ENCODE assay signal across 28 mouse cellular contexts in genomic region chr8:83285391-83285790, GRCm38 (mm10). TPM values are rescaled to one million over a fixed set of nuclear protein-coding genes. Genes with fewer than 3 reads are reported as not detected.
"Had no signal": no experiment of that assay in that cellular context is flagged by ENCODE, and none has a peak within 500 bp of the region (broad histone marks: within the 10 kb centered on the region; RNA-seq: fewer than 3 reads in every experiment).

No protein-coding gene starts in this region.

- H3K9me3 ChIP-seq: limb, embryonic 12.5 days; limb, embryonic 15.5 days; lung, embryonic 15.5 days; midbrain, embryonic 12.5 days; neural tube, embryonic 13.5 days had no signal

- H3K4me3 ChIP-seq: layer of hippocampus, adult 2 months; limb, embryonic 12.5 days; limb, embryonic 15.5 days; lung, embryonic 15.5 days; midbrain, embryonic 12.5 days; myocyte; neural tube, embryonic 13.5 days had no signal

- H3K36me3 ChIP-seq: limb, embryonic 12.5 days; limb, embryonic 15.5 days; lung, embryonic 15.5 days; midbrain, embryonic 12.5 days; neural tube, embryonic 13.5 days had no signal

- H3K27ac ChIP-seq: layer of hippocampus, adult 2 months; limb, embryonic 12.5 days; limb, embryonic 15.5 days; liver, embryonic 14.5 days; lung, embryonic 15.5 days; midbrain, embryonic 12.5 days; neural tube, embryonic 13.5 days had no signal

- ATAC-seq: liver, postnatal 0 days; midbrain, embryonic 16.5 days had no signal

- H3K4me1 ChIP-seq: lung, embryonic 15.5 days had no signal

- DNase-seq: kidney, adult 18-20 months; kidney, adult 9 months; kidney, postnatal 14 days; layer of hippocampus, adult 9-11 months; liver, postnatal 0 days; lung, postnatal 10 days; lung, postnatal 4 days; thymus, adult 18-20 months; thymus, postnatal 36 days had no signal

- H3K9ac ChIP-seq: limb, embryonic 12.5 days; limb, embryonic 15.5 days; liver, embryonic 14.5 days; liver, postnatal 0 days; lung, embryonic 15.5 days; midbrain, embryonic 12.5 days; neural tube, embryonic 13.5 days had no signal

- H3K4me2 ChIP-seq: limb, embryonic 12.5 days; limb, embryonic 15.5 days; liver, embryonic 11.5 days; lung, embryonic 15.5 days; midbrain, embryonic 12.5 days; neural tube, embryonic 13.5 days had no signal

RNA-seq across cellular contexts. Expression of gene Ucp1, which starts 4.8 kb away (rescaled TPM):
- total RNA-seq: layer of hippocampus, adult 2 months; layer of hippocampus, postnatal 25 days; left cerebral cortex, postnatal 10 days; left cerebral cortex, postnatal 36 days; megakaryocyte progenitor cell, adult 5-6 weeks; megakaryocyte-erythroid progenitor cell, adult 5-6 weeks; monocyte, adult 5-6 weeks; neutrophil, adult 5-6 weeks had no signal
- polyA plus RNA-seq: kidney, embryonic 16.5 days; limb, embryonic 12.5 days; limb, embryonic 15.5 days; liver, embryonic 11.5 days; liver, embryonic 14.5 days; liver, postnatal 0 days; lung, embryonic 15.5 days; midbrain, embryonic 12.5 days; myocyte; stomach, embryonic 16.5 days had no signal
